Mouse (Mus musculus) spleen, adult 2 months (tissue): Measurements from ENCODE around the gene Spred1.

ENCODE experiments used
- CTCF ChIP-seq: fragments of 200-500 bp; IDR thresholded peaks from 2 replicates; pipeline ENCODE4 v1.5.1; 2011; ENCODE audit warnings: mild to moderate bottlenecking, inconsistent platforms; ENCODE audit not compliant: insufficient read depth, insufficient read length, insufficient replicate concordance; ENCODE audit errors: extremely low read depth
- POLR2A ChIP-seq: fragments of 200-500 bp; IDR thresholded peaks from 2 replicates; pipeline ENCODE4 v1.6.1; 2011; ENCODE audit warnings: low read depth, low read length, inconsistent platforms

DNA sequence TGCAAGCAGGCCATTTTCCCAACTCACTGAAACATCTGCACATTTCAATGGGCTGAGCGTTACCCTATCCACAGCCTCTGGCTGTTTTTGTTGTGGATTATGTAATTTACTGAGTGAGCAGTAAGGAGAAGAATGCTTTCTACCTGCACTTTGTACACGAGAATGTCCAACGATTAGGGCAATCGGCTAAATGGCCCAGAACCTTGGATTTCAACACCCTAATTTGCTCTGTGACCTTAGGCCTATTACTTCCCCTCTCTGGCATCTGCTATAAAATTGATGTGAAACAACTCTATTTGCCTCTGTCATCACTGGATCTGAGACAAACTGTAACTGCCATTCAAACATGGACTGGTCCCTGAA lies 33.7 kb upstream of the Spred1 start:
- TF ChIP-seq CTCF, result no peak
- TF ChIP-seq POLR2A, result no peak
